Mouse (Mus musculus): ENCODE results near the gene Gm20662.
"Not testable (repeated sequence)": the region's sequence is repeated elsewhere in the genome, so short reads cannot be mapped to it uniquely, and the experiment has no call there.

Gm20662 gene

GRCm38 (mm10) chr9:108013577-108013976 lies 17.4 kb downstream of the Gm20662 start:
- DNase-seq: not testable (repeated sequence)

GRCm38 (mm10) chr9:108017127-108017526 lies 21.0 kb downstream of the Gm20662 start:
- DNase-seq: no peak

GRCm38 (mm10) chr9:108020741-108021140 lies 24.6 kb downstream of the Gm20662 start:
- no peak for DNase-seq

GRCm38 (mm10) chr9:108023216-108023615 lies 27.1 kb downstream of the Gm20662 start:
- no peak for DNase-seq

GRCm38 (mm10) chr9:108026584-108026983 lies 30.4 kb downstream of the Gm20662 start:
- DNase-seq: no peak

GRCm38 (mm10) chr9:108027867-108028266 lies 31.7 kb downstream of the Gm20662 start:
- no peak for DNase-seq

GRCm38 (mm10) chr9:108032126-108032525 lies 36.0 kb downstream of the Gm20662 start:
- no peak for DNase-seq

- no peak for DNase-seq
Measured at GRCm38 (mm10) chr9:108035331-108036156, 39.4 kb downstream of the Gm20662 start.

- DNase-seq: no peak
Measured at GRCm38 (mm10) chr9:108044751-108045492, 48.8 kb downstream of the Gm20662 start.

GRCm38 (mm10) chr9:108046582-108046981 lies 50.4 kb downstream of the Gm20662 start:
- DNase-seq: no peak

- no peak for DNase-seq
Measured at GRCm38 (mm10) chr9:108047601-108048565, 51.7 kb downstream of the Gm20662 start.

- DNase-seq: no peak
Measured at GRCm38 (mm10) chr9:108048566-108048955, 52.4 kb downstream of the Gm20662 start.

GRCm38 (mm10) chr9:108049016-108049455 lies 52.9 kb downstream of the Gm20662 start, which contains the start of gene Gmppb:
Gene Gmppb (plus strand): TSS chr9:108049242.
- DNase-seq: peak; percentile 93

GRCm38 (mm10) chr9:108049561-108050251 lies 53.6 kb downstream of the Gm20662 start:
- no peak for DNase-seq

GRCm38 (mm10) chr9:108051184-108051930 lies 55.2 kb downstream of the Gm20662 start:
- no peak for DNase-seq

- no peak for DNase-seq
Measured at GRCm38 (mm10) chr9:108051931-108052220, 55.7 kb downstream of the Gm20662 start.

GRCm38 (mm10) chr9:108052411-108052810 lies 56.3 kb downstream of the Gm20662 start:
- no peak for DNase-seq

GRCm38 (mm10) chr9:108052885-108053664 lies 56.9 kb downstream of the Gm20662 start, which contains the start of gene Amigo3:
Gene Amigo3 (plus strand): TSS chr9:108053159.
- peak; percentile 96 for DNase-seq

GRCm38 (mm10) chr9:108053665-108054225 lies 57.6 kb downstream of the Gm20662 start:
- DNase-seq: no peak
